16 mouse cellular contexts compared by ENCODE assay signal in the genomic region with DNA sequence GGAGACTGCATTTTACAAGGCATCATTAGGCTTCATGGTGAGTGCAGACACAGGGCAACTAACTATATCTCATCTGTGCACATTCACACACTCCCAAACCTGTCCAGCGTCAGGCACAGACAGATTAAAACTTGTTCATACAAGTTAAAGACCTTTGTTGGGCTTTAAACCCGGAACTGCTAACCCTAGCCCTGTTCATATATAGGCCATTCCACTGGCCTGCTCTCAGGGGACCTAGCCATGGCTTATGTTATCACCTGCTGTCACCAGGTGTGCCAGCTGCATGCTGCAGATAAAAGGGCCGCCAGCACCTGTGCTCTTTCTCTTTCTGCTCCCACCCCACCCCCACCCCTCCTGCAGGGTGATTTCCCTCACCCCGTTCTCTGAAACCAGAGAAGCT. TPM values are rescaled to one million over a fixed set of nuclear protein-coding genes. Genes with fewer than 3 reads are reported as not detected.
DNase-seq lines count a peak whose midpoint lies in the region; ATAC-seq and TF ChIP-seq lines count a peak whose summit lies in the region.
"Had no signal": no experiment of that assay in that cellular context is flagged by ENCODE, and none has a peak within 500 bp of the region (broad histone marks: within the 10 kb centered on the region; RNA-seq: fewer than 3 reads in every experiment).

No protein-coding gene starts in this region.

- H3K27me3 ChIP-seq in liver, embryonic 14.5 days (ENCODE audit: control insufficient read depth, insufficient read depth, low read length) = no peaks in the 10 kb centered on the region
- no peaks in the 10 kb centered on the region for H3K27me3 ChIP-seq in thymus, adult 2 months (ENCODE audit: control insufficient read depth, insufficient read depth, low read length)
- H3K27me3 ChIP-seq: forebrain, embryonic 15.5 days; midbrain, embryonic 15.5 days; neural tube, embryonic 13.5 days had no signal

- peak; percentile 70 for ATAC-seq in liver, embryonic 14.5 days (ENCODE audit: insufficient read depth)
- ATAC-seq: forebrain, embryonic 15.5 days; midbrain, embryonic 15.5 days had no signal

- H3K27ac ChIP-seq in liver, embryonic 14.5 days = peak overlapping the region; percentile 62
- no peak overlapping the region for H3K27ac ChIP-seq in thymus, adult 2 months (ENCODE audit: control insufficient read depth, insufficient read depth, low read length)
- H3K27ac ChIP-seq: forebrain, embryonic 15.5 days; midbrain, embryonic 15.5 days had no signal

- TF ChIP-seq POLR2A in thymus, adult 2 months (IDR thresholded peaks at IDR 0.05; ENCODE audit: control insufficient read depth, extremely low read depth, insufficient read depth, low read length, poor library complexity) = no peak

- peaks cover 47 to 57% of the 10 kb centered on the region in 2 experiments for H3K4me1 ChIP-seq in liver, embryonic 14.5 days (replicated peaks; ENCODE audit: control insufficient read depth in 2 of 2, insufficient read depth in 2 of 2, low read length in 1 of 2)
- peaks cover 26% of the 10 kb centered on the region for H3K4me1 ChIP-seq in thymus, adult 2 months (replicated peaks; ENCODE audit: control insufficient read depth, insufficient read depth, low read length)

- no peaks in the 10 kb centered on the region for H3K36me3 ChIP-seq in liver, embryonic 14.5 days (replicated peaks; ENCODE audit: control insufficient read depth, insufficient read depth, low read depth)
- no peaks in the 10 kb centered on the region for H3K36me3 ChIP-seq in thymus, adult 2 months (ENCODE audit: control insufficient read depth, insufficient read depth, low read length)
- H3K36me3 ChIP-seq: forebrain, embryonic 15.5 days; midbrain, embryonic 15.5 days; neural tube, embryonic 13.5 days had no signal

- H3K4me2 ChIP-seq in liver, embryonic 14.5 days (ENCODE audit: low read depth) = peak overlapping the region; percentile 34
- H3K4me2 ChIP-seq: forebrain, embryonic 15.5 days; midbrain, embryonic 15.5 days; neural tube, embryonic 13.5 days had no signal

- intact Hi-C loops in left cerebral cortex, postnatal 25 days (cut with DNase I) = no loop called here

- peak; percentile 51 for DNase-seq in thymus, postnatal 0 days (ENCODE audit: low spot score)
- DNase-seq in thymus, adult 18-20 months = no peak
- peak; percentile 65 for DNase-seq in gonadal fat pad, adult 2 months (ENCODE audit: low read depth)
- DNase-seq in liver, embryonic 14.5 days (ENCODE audit: low read depth in 3 of 3, low spot score in 3 of 3) = peak; percentile 45 to 63 (median 51)
- no peak for DNase-seq in left cerebral cortex, postnatal 25 days (ENCODE audit: low spot score in 2 of 2)
- DNase-seq in layer of hippocampus, postnatal 25 days (ENCODE audit: extremely low spot score in 1 of 2, low spot score in 1 of 2) = no peak
- DNase-seq in thymus, adult 2 months = no peak
- DNase-seq: heart, adult 2 months; kidney, adult 8-10 months; layer of hippocampus, adult 9-11 months; lung, postnatal 10 days had no signal

- WGBS in liver, embryonic 14.5 days (ENCODE audit: insufficient replicate concordance) = 10% methylated on average over 4 of the region's 4 CpGs
- 60% methylated on average over 4 of the region's 4 CpGs for WGBS in thymus, adult 2 months

- TF ChIP-seq CTCF in liver, embryonic 14.5 days (IDR thresholded peaks at IDR 0.05; ENCODE audit: low read depth) = no peak
- TF ChIP-seq CTCF in thymus, adult 2 months (IDR thresholded peaks at IDR 0.05; ENCODE audit: borderline replicate concordance, control insufficient read depth, extremely low read depth, insufficient read depth, low read length, poor library complexity) = no peak

- TF ChIP-seq EP300 in liver, embryonic 14.5 days (IDR thresholded peaks at IDR 0.05; ENCODE audit: low read depth) = peak; percentile 78

- H3K9me3 ChIP-seq in liver, embryonic 14.5 days (ENCODE audit: control insufficient read depth, low read length) = no peaks in the 10 kb centered on the region
- H3K9me3 ChIP-seq: forebrain, embryonic 15.5 days; midbrain, embryonic 15.5 days; neural tube, embryonic 13.5 days had no signal

- H3K9ac ChIP-seq in liver, embryonic 14.5 days (replicated peaks) = 0 out of 2 replicates have a peak overlapping the region, but pooled peaks have one; percentile 23
- H3K9ac ChIP-seq: forebrain, embryonic 15.5 days; midbrain, embryonic 15.5 days; neural tube, embryonic 13.5 days had no signal

- no peak overlapping the region for H3K4me3 ChIP-seq in liver, embryonic 14.5 days (ENCODE audit: insufficient read depth in 1 of 2, low read depth in 2 of 2, low read length in 2 of 2)
- no peak overlapping the region for H3K4me3 ChIP-seq in thymus, adult 2 months (ENCODE audit: control insufficient read depth, insufficient read depth, low read length)
- H3K4me3 ChIP-seq: forebrain, embryonic 15.5 days; heart, adult 2 months; midbrain, embryonic 15.5 days; neural tube, embryonic 13.5 days had no signal

RNA-seq across cellular contexts. Expression of a gene that starts 13.6 kb away (rescaled TPM):
- polyA plus RNA-seq in thymus, postnatal 0 days (2015; fragmentation: Nextera tagmentation; extraction: Ambion mirVana) = not detected in 2 replicates
- polyA plus RNA-seq in gonadal fat pad, adult 2 months (2012; rRNA removed) = not detected in 2 replicates
- not detected in 2 replicates for polyA plus RNA-seq in liver, embryonic 14.5 days (2012; rRNA removed)
- not detected in 2 replicates for polyA plus RNA-seq in liver, embryonic 14.5 days (2014; fragmentation: Nextera tagmentation; extraction: Ambion mirVana)
- not detected for total RNA-seq in left cerebral cortex, postnatal 25 days (2021)
- total RNA-seq in layer of hippocampus, postnatal 25 days (2021) = not detected
- polyA plus RNA-seq in thymus, adult 2 months (2012; rRNA removed) = not detected in 2 replicates
- total RNA-seq: heart, adult 2 months; hematopoietic stem cell, adult 5-6 weeks had no signal
- polyA plus RNA-seq: cortical plate, adult 2 months; forebrain, embryonic 15.5 days; heart, adult 2 months; midbrain, embryonic 15.5 days; neural tube, embryonic 13.5 days had no signal

RNA-seq across cellular contexts. Expression of a gene that starts 18.4 kb away (rescaled TPM):
- polyA plus RNA-seq in thymus, postnatal 0 days (2015; fragmentation: Nextera tagmentation; extraction: Ambion mirVana) = 2.0 and 2.5 TPM in 2 replicates
- polyA plus RNA-seq in gonadal fat pad, adult 2 months (2012; rRNA removed) = 7.7 and 8.9 TPM in 2 replicates
- polyA plus RNA-seq in liver, embryonic 14.5 days (2012; rRNA removed) = 0.64 and 0.84 TPM in 2 replicates
- polyA plus RNA-seq in liver, embryonic 14.5 days (2014; fragmentation: Nextera tagmentation; extraction: Ambion mirVana) = 0.39 and 0.68 TPM in 2 replicates
- 10 to 100 TPM; 79.6 to 84.3 TPM for total RNA-seq in left cerebral cortex, postnatal 25 days (2021)
- total RNA-seq in layer of hippocampus, postnatal 25 days (2021) = 10 to 100 TPM; 80.7 to 96.2 TPM
- polyA plus RNA-seq in thymus, adult 2 months (2012; rRNA removed) = 1.4 and 1.6 TPM in 2 replicates

RNA-seq across cellular contexts. Expression of a gene that starts 24.8 kb away (rescaled TPM):
- polyA plus RNA-seq in thymus, postnatal 0 days (2015; fragmentation: Nextera tagmentation; extraction: Ambion mirVana) = 0.73 and 0.95 TPM in 2 replicates
- 10.2 and 16.1 TPM in 2 replicates for polyA plus RNA-seq in gonadal fat pad, adult 2 months (2012; rRNA removed)
- 8.3 and 9.2 TPM in 2 replicates for polyA plus RNA-seq in liver, embryonic 14.5 days (2012; rRNA removed)
- 6.0 and 9.6 TPM in 2 replicates for polyA plus RNA-seq in liver, embryonic 14.5 days (2014; fragmentation: Nextera tagmentation; extraction: Ambion mirVana)
- not detected for total RNA-seq in left cerebral cortex, postnatal 25 days (2021)
- total RNA-seq in layer of hippocampus, postnatal 25 days (2021) = not detected
- polyA plus RNA-seq in thymus, adult 2 months (2012; rRNA removed) = 4.7 and 5.9 TPM in 2 replicates
- polyA plus RNA-seq: forebrain, embryonic 15.5 days had no signal

RNA-seq across cellular contexts. Expression of a gene that starts 32.0 kb away (rescaled TPM):
- polyA plus RNA-seq in thymus, postnatal 0 days (2015; fragmentation: Nextera tagmentation; extraction: Ambion mirVana) = 987 and 1,033 TPM in 2 replicates
- polyA plus RNA-seq in gonadal fat pad, adult 2 months (2012; rRNA removed) = 421 and 433 TPM in 2 replicates
- 27.8 and 30.8 TPM in 2 replicates for polyA plus RNA-seq in liver, embryonic 14.5 days (2012; rRNA removed)
- polyA plus RNA-seq in liver, embryonic 14.5 days (2014; fragmentation: Nextera tagmentation; extraction: Ambion mirVana) = 61.5 and 73.5 TPM in 2 replicates
- total RNA-seq in left cerebral cortex, postnatal 25 days (2021) = 10 to 100 TPM in 1 of 2 experiments, 1 to 10 TPM in 1; 9.9 to 13.5 TPM
- 10 to 100 TPM; 11.9 to 13.8 TPM for total RNA-seq in layer of hippocampus, postnatal 25 days (2021)
- polyA plus RNA-seq in thymus, adult 2 months (2012; rRNA removed) = 309 and 397 TPM in 2 replicates

RNA-seq across cellular contexts. Expression of a gene that starts 35.5 kb away (rescaled TPM):
- polyA plus RNA-seq in thymus, postnatal 0 days (2015; fragmentation: Nextera tagmentation; extraction: Ambion mirVana) = 45.1 and 47.8 TPM in 2 replicates
- polyA plus RNA-seq in gonadal fat pad, adult 2 months (2012; rRNA removed) = 21.5 and 23.5 TPM in 2 replicates
- 0.33 and 0.51 TPM in 2 replicates for polyA plus RNA-seq in liver, embryonic 14.5 days (2012; rRNA removed)
- polyA plus RNA-seq in liver, embryonic 14.5 days (2014; fragmentation: Nextera tagmentation; extraction: Ambion mirVana) = 0.36 and 0.80 TPM in 2 replicates
- under 1 TPM in 1 of 2 experiments, not detected in 1; 0.21 TPM for total RNA-seq in left cerebral cortex, postnatal 25 days (2021)
- not detected for total RNA-seq in layer of hippocampus, postnatal 25 days (2021)
- polyA plus RNA-seq in thymus, adult 2 months (2012; rRNA removed) = 46.8 and 49.9 TPM in 2 replicates
- polyA plus RNA-seq: forebrain, embryonic 15.5 days had no signal

Comparison
In these comparisons a context has a peak if more than half of its experiments do, and no peak if none do; other contexts are left out.
1. DNase-seq: peak in thymus, postnatal 0 days (single experiment), gonadal fat pad, adult 2 months (single experiment) and liver, embryonic 14.5 days (3 of 3); none in thymus, adult 18-20 months (0 of 2), left cerebral cortex, postnatal 25 days (0 of 2), layer of hippocampus, postnatal 25 days (0 of 2) and thymus, adult 2 months (single experiment).